In genomic region chr14:28470212-28470611, GRCm38 (mm10) we compare ENCODE assay signal across 26 mouse cellular contexts. TPM values are rescaled to one million over a fixed set of nuclear protein-coding genes. Genes with fewer than 3 reads are reported as not detected.
"Had no signal": no experiment of that assay in that cellular context is flagged by ENCODE, and none has a peak within 500 bp of the region (broad histone marks: within the 10 kb centered on the region; RNA-seq: fewer than 3 reads in every experiment).

No protein-coding gene starts in this region.

- H3K9ac ChIP-seq: heart, embryonic 12.5 days; hindbrain, embryonic 12.5 days; hindbrain, embryonic 14.5 days; intestine, embryonic 15.5 days; limb, embryonic 15.5 days; liver, embryonic 12.5 days; liver, embryonic 14.5 days had no signal

- H3K9me3 ChIP-seq: heart, embryonic 10.5 days; heart, embryonic 12.5 days; hindbrain, embryonic 10.5 days; hindbrain, embryonic 12.5 days; intestine, embryonic 15.5 days; limb, embryonic 15.5 days; liver, embryonic 12.5 days had no signal

- DNase-seq: gastrocnemius, adult 2 months; gastrocnemius, postnatal 10 days; gastrocnemius, postnatal 25 days; heart, adult 18-20 months; heart, postnatal 10 days; heart, postnatal 4 days; kidney, adult 18-20 months; kidney, adult 8-10 months; kidney, postnatal 10 days; kidney, postnatal 25 days; layer of hippocampus, postnatal 36 days; left cerebral cortex, postnatal 4 days had no signal

- H3K27me3 ChIP-seq: heart, embryonic 12.5 days; intestine, embryonic 15.5 days; limb, embryonic 15.5 days; liver, embryonic 12.5 days had no signal

- ATAC-seq: hindbrain, embryonic 16.5 days; inflammation-experienced regulatory T-cells, adult 6 months; intestine, embryonic 15.5 days; intestine, postnatal 0 days; liver, embryonic 12.5 days had no signal

- H3K4me2 ChIP-seq: heart, embryonic 12.5 days; hindbrain, embryonic 12.5 days; hindbrain, embryonic 14.5 days; intestine, embryonic 15.5 days; limb, embryonic 15.5 days; liver, embryonic 12.5 days had no signal

- H3K36me3 ChIP-seq: heart, embryonic 10.5 days; heart, embryonic 12.5 days; hindbrain, embryonic 10.5 days; hindbrain, embryonic 12.5 days; intestine, embryonic 15.5 days; limb, embryonic 15.5 days; liver, embryonic 12.5 days had no signal

- H3K4me3 ChIP-seq: gastrocnemius, adult 2 months; heart, embryonic 10.5 days; heart, embryonic 12.5 days; hindbrain, embryonic 10.5 days; hindbrain, embryonic 12.5 days; intestine, embryonic 15.5 days; layer of hippocampus, adult 2 months; limb, embryonic 15.5 days; liver, embryonic 12.5 days had no signal

- H3K4me1 ChIP-seq: liver, embryonic 12.5 days had no signal

- H3K27ac ChIP-seq: gastrocnemius, adult 2 months; heart, embryonic 10.5 days; hindbrain, embryonic 10.5 days; hindbrain, embryonic 12.5 days; hindbrain, embryonic 14.5 days; intestine, embryonic 15.5 days; layer of hippocampus, adult 2 months; limb, embryonic 15.5 days; liver, embryonic 12.5 days; liver, embryonic 14.5 days had no signal

RNA-seq across cellular contexts. Expression of gene Wnt5a, which starts 34.3 kb away (rescaled TPM):
- total RNA-seq: granulocyte monocyte progenitor cell, adult 5-6 weeks had no signal
- polyA plus RNA-seq: inflammation-experienced regulatory T-cells, adult 6 months had no signal
